Mouse (Mus musculus) ovary, postnatal 14 days (tissue): ENCODE measurements at regions not wholly inside any gene's neighbourhood (a gene's known extent, or its start where the extent isn't known, plus 50 kb on each side); places are given as distances from the start of the nearest gene placed in this dataset.

ENCODE experiments used
- DNase-seq: peaks from one replicate; pipeline ENCODE4 v3.0.0; 2022; ENCODE audit warnings: low spot score

DNA sequence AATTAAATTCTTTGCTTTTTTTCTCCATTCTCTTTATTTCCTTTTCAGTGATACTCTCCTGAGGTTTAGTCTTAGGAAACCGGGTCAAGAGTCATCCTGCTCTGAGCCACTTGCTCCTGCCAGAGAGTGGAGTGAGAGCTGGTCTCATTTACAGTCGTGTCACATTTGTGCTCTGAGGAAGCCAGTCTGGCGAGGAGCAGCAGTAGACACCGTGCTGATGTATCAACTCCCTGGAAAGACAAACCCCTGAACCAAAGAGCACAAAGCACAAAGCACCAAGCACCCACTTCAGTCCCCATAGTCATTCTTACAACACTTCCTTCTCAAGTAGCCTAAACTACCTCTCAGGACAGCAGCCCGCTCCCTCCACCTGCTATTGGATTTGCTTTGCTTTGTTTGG lies 390.7 kb downstream of the Wdr11 start:
- no peak for DNase-seq

DNA sequence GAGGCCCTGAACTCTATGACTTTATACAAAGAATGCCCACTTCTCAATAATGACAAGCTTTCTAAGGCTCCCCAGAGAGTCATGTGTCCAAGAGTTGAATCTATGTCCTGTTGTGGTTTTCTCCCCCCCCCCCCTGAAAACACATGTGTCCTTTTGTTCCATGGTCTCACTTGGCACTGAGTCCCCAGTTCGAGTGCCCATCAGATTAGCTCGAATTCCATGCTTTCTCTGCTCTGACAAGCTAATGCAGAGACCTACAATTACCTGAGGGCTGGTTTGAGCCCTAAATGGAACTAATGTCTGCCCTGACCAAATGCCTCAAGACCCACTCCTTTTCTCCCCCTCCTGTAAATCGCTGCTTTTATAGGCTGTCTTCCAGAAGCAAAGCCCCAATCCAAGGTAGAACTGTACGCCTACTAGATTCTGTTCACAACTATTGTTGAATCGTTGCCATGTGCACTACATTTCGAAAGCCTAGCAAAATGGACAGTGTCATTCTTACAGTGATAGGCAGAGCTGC lies 392.0 kb downstream of the Wdr11 start:
- no peak for DNase-seq

DNA sequence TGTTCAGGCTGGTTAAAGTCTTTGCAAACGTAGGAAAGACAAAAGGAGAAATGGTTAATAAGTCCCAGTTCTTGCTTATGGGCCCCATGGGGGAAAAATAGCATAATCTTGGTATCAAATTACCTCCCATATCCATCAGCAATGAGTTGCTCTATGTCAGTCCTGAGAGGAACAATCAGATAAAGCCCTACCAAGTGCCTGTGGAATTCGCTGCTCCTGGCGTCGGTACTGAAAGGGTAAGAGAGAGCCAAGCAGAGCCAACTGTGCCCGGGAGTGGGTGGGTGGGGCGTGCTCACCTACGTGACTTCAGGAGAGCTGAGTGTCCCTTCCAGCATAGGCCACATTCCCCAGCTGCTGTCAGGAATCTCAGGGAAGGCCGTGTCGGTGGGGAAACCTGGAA lies 392.7 kb downstream of the Wdr11 start:
- no peak for DNase-seq

DNA sequence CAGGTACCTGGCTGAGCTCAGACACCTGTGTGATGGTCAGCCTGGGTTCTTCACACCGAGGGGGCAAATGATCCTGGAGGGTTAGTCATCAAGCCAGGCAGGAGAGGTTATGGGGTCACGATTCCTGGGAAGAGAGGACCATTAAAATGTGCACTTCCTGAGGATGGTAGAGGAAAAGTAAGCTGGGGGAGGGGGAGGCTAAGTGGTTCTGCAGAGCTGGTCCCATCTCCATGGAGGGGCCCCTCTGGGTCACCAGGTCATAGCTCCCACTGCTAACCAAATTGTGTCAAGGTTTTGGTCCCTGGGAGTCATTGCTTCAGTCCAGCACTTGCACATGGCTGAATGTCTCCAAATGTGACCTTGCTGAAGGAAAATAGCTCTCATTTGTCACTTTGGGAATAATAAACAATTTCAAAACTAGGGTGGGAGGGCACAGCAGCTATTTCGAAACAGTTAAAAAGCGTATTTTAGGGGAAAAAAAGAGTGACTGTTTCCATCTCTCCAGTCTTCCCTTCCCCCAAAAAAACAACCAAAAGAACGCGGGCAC lies 395.5 kb downstream of the Wdr11 start:
- DNase-seq, result no peak

DNA sequence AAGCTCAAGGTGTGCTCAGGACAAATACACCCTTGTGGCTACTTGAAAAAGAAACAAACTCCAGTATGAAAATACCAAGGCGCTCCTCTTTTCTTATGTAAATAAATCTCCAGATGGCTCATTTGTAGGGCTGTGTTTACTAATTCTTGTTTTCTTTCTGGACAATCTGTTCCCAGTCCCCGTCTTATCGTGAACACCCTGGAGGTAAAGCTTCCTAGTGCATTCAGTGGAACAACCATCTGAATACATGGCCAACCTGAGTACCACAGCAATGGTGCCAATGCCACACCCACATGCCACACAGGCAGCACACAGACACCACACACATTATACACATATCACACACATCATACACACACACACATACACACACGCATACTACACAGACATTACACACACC lies 396.1 kb downstream of the Wdr11 start:
- DNase-seq, result no peak

DNA sequence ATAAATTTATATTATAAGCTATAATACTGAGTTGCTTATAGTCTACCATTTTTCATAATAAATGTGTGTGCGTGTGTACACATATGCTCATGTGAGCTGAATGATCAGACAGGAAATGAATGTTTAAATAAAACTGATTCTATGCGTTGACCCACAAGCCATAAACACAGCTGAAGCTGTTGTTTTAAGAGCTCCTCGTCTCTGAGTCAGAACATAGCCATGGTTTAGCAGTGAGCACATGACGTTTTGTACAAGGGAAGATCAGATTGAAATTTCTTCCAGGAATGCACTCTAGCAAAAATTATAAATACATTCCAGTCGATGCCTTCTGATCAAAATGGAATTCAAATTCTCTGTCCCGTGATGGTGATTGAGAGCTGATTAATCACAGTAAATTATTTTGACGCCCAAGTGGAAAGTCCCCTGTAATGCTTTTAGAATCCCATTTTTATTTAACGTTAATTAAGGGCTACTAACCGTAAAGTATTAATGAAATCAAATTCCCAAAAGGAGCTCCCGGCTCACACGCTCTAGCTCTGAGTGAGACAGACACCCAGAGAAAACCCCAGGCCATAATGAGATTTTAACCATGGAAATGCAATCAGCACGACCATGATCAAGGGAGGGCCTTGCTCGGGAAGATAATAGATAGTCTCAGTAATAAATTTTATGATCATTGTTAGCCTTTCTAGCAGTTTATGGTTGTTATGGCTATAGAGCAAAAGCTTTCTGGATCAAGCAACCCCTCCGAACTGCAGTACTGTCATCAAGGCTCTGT lies 402.0 kb downstream of the Wdr11 start:
- no peak for DNase-seq

DNA sequence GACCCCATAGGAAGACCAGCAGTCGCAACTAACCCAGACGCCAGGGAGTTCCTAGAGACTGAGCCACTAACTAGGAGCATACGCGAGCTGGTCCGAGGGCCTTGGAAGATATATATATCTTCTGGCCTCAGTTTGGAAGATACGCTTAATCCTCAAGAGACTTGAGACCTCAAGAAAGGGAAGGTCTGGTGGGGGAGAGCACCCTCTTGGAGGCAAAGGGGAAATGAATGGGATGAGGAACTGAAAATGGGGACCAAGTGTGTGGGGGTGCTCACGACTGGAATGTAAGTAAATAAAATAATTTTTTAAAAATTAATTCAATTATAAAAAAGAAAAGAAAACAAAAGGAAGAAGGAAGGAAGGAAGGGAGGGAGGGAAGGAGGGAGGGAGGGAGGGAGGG lies 403.9 kb downstream of the Wdr11 start:
- DNase-seq, result no peak

DNA sequence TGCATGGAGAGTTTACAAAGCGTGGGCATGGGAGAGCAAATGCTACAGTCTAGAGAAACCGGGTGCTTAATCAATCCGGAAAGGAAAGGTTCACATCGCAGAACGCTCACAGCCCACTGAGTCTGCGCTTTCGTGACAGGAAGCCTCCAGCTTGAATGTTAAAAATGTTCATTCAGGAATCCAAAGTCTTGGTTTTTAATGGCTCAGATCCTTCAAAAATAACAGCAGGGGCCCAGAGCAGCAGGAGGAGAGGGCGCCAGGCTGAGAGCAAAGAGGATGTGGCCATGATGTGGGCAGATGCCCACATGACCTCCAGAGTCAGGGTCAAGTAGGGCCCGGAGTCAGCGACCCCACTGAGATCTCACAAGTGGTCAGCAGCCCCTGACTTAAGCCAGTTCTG lies 409.4 kb downstream of the Wdr11 start:
- DNase-seq, result no peak

DNA sequence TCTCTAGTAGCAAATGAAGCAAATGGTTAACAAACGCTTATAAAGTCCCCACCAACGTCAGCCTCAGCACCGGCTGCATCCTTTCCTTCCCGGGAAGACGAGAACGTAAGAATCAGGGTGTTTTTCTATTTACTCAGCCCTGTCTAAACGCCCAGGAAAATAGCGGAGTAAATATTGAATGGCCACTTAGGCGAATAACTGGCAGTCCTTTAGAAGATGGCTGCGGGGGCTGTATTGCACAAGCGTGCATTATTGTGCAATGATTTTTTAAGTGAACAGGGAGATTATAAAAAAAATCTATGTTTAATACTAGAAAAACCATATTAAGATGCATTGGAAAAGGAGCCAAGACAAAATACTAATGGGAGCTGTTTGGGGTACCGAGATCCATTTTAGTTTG lies 410.3 kb downstream of the Wdr11 start:
- DNase-seq, result no peak

DNA sequence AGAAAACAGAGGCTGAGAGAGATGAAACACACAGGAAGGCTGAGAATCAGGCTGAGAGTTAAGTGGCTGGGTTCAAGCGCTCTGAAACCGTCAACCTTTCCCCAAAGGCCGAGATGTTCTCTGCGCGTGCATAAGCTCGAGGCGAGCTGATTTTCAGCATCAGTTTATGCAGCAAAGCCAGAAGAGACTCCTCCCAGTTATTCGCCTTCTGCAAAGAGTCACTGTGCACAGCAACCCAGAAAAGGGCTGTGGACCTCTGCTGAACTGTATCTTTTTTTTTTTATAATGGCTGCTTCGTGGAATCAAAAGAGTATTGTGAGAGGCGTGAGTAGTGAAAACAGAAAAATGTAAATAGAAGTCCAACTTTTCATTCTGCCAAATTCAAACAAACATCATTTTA lies 413.7 kb downstream of the Wdr11 start:
- no peak for DNase-seq

DNA sequence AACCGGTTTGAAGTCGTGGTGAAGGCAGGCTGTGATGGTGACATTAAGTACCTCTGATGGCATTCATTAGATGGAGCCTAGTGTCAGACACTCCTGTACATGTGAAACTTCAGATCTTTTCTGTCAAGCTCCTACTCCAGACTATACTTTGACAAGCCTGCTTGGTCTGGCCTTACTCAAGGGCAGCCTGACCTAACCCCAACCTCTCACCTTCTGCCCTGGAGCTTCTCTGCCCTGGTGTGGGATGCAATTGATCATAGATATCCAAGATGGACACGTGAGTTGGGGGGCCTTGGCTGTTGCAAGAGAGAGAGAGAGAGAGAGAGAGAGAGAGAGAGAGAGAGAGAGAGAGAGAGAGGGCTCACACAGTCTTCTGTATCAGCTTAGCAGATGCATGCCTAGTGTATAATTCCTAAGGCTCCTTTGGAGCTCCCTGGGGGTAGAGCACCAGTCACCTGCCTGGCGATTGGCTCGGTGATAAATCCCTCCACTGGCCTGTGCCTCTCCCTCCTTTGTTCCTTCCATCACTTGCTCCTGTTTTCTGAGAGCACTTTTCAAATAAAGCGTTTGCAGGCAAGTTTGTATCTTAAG lies 416.4 kb downstream of the Wdr11 start:
- DNase-seq, result no peak

DNA sequence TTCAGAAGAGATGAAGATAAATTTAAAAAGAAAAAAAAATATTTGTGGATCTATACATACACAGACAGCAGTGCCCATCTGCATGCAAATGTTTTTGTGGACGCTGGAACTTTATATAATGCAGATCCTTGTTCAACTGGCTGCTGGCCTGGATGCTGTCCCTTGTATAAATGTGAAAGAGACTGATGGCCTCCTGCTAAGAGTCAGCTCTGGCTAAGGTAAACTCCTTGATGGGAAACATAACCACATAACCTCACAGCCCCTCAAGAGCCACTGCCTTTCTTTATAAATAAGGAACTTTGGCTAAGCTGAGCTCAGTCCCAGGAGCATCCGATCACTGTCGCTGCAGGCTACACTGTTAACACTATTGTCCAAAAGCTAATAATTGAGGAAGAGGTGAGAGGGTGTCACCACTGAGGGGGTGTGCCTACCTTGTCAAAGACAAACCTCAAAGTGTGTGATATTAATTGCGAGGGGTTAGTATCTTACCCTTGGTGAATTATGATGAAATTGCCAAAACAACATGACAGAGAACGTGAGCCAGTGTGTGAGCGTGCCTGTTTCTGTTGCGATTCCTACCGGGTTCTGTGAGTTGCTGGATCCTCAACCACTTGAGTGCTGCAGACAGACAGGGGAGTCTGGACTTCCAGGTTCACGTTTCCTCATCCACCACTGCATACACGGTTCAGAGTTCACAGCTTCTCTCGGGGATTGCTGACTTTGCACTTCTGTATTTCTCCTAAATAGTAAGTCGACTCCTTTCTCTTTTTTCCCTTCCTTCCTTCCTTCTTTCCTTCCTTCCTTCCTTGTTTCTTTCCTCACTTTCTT lies 417.1 kb downstream of the Wdr11 start:
- DNase-seq, result no peak

DNA sequence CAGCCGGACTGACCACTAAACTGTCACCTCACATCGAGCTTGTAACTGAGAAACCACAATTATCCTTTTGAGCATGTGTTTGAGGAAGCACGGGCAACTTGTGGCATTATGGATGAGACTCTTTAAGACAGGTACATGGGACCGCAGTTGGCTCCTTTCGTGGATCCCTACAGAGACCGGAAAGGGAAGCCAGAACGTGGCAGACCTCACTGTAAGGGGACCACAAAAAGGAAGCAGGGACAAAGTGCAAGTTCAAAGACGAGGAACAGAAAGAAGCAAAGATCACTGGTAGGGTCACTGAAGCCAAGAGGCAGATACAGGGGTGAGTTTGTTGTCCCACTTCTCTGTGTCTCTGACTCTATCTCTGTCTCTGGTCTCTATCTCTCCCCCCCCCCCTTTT lies 420.4 kb downstream of the Wdr11 start:
- no peak for DNase-seq

DNA sequence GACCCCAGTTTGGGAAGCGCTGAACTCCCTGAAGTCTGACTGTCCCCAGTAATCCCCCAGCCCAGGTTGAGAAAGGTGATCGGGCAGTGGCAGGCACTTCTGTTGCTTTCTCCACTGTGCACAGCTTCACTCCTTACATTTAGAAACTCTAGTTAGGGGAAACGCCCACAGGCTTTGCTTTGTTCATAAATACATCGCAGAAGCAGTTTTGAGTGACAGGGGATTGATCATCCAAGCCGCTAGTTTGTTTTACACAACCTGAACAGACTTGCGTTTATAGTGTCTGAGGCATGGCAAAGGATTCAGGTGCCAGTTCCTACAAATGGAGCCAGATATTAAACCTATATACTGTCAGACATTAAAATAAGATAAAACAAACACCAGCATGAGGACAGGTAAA lies 421.4 kb downstream of the Wdr11 start:
- DNase-seq, result no peak

DNA sequence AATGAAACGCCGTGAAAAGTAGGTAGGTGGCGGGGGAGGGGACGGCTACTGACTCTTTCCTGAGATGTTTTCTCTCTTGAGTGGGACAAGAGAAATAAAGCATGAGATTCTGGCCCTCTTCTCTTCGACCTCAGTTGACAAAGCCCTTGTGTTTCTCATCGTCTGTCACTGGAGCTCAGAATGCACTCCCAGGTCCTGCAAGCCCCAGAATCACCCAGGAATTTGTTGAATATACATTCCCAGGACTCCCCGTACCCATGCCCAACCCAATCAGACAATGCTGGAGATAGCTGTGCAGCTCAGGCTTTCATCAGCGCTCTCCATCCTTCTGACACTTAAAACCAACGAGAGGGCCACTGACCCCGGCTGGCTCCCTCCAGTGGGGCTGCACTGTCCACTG lies 422.9 kb downstream of the Wdr11 start:
- no peak for DNase-seq

DNA sequence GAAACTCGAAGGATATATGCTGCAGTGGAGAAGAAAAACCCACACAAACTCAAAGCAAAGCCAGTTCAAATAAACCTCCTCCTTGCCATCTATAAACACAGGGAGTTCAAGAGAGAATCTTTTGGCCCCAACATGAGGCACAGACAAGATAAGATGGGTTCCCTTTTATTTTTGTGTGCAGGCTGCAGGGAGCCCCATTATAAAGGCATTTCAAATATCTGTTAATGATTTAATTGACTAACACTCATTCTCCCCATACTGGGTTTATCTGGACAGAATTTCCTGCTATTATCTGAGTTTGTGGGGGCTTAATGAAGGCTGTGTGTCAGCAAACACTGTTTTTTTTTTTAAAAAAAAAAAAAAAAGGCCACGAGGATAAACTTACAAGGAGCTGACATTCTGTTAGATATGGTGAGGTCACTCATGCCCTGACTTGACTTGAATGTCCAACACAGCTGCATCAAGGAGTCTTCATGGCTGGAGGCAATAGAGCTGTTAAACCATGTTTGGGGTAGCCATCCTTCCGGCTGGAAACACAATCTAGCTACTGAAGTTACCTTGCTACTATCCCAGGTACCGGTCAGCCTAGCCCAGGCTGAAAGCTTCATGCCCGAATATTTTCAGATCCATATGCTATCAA lies 423.8 kb downstream of the Wdr11 start:
- no peak for DNase-seq

DNA sequence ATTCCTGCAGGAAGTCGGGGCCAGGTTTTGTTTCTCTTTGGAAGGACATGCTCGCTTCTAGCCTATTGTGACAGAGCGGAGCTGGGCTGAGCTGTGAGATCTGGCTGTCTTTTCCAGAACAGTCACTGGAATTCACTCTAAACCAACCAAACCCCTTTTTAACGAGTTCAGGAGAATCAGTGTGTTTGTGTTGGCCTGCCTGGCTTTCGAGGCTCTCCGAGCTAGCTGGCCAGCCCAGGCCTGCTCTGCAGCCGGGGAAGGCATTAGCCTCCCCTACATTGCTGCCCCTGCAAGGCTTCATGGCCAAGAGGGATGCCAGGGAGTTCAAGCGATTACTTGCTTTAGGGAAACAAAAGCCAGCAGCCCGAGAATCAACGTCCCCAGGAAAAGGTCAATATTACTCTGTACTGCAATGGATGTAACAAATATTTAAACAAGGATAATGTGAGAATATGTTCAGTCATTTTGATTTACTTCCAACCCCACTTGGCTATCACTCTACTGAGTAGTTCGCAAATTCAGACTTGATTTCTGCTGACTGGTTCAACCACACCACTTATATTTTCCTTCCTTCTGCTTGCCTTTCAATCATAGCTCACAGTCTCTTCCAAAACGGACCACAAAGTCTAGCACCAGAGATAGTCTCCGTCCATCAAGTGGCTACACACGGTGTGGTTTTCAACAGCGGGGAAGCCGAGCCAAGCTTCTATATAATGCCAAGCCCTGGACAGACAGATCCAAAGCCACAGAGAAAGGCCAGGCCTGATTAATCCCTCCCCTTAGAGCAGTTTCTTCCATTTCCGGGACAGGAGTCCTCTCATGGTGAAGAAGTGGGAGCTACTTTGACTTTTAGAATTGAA lies 424.6 kb downstream of the Wdr11 start:
- no peak for DNase-seq

DNA sequence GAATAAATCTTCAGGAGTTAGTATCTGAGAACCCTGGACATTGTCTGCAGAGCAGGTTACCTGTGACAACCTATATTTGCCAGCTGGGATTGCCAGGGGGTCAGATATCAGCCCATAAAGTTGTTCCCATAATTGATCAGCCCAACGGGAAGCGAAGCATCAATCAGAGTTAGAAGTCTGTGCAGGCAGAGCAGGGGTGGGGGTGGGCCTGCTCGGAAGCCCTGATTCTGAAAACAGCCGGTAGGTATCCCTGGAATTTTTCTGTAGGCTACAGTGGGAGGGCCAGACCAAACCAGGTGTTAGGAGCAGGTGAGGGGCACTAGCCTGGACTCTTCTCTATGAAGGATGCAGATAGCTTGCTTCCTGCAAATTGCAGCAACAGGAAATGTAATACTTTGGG lies 427.2 kb downstream of the Wdr11 start:
- no peak for DNase-seq

DNA sequence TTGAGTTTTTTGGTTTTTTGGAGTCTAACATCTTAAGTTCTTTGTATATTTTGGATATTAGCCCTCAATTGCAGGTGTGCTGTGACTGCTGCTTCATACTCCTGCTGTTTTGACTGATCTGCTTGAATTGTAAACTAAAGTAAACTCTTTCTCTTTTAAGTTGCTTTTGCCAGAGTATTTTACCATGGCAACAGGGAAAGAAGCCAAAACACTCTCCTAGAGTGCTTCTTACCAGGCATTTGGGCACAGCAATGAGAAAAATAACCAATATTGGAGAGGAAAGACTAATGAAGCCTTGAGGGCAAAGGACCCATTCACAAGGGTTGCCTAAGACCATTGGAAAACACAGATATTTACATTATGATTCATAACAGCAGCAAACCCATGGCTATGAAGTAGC lies 437.3 kb downstream of the Wdr11 start:
- DNase-seq, result no peak

DNA sequence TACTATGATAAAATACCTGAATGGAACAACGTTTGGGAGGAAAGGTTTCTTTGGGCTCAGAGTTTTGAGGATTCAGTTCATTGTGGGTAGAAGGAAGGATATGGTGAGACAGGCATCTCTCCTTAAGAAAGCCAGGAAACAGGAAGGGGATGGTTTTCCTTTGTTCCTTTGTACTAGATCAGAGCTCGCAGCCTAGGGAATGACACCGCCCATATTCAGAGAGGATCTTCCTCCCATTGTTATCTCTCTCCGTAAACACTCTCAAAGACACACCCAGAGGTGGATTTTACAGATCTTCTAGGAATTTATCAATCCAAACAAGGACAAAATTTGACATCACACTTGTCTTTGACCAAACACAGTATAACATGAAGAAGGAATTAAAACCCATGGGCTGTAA lies 439.0 kb downstream of the Wdr11 start:
- no peak for DNase-seq

DNA sequence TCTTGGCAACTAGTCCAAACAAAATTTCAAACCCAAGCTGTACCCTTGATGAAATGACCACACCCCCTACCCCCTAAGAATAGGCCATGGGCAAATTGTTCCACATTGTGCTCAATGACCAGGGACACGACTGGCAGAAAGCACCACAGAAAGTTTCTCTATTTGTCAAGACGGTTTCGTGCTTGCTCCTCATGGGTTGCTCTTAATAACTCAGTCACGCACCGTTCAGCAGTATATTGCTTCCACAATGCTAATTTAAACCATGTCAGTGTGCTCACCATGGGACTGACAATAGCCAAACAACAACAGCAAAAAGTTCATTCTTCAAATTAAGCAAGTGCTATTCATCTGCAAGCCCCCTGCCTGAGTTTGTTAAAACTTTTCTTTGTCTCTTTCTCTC lies 444.6 kb downstream of the Wdr11 start:
- DNase-seq, result no peak
